Mouse (Mus musculus) MEL (cell line): ENCODE measurements around the gene Lgr6. TPM values are rescaled to one million over a fixed set of nuclear protein-coding genes. Genes with fewer than 3 reads are reported as not detected.
A peak's percentile ranks its signal among the peaks of the same experiment; 100 is the strongest.

Experiments used
- DNase-seq: peaks from one replicate; pipeline ENCODE4 v3.0.0; 2011; ENCODE audit warnings: low read depth, low spot score
- H3K27ac ChIP-seq: 2 replicates; pipeline ENCODE4 v1.5.1; 2012; ENCODE audit warnings: low read depth, mild to moderate bottlenecking, control low read depth, low read length, moderate library complexity; ENCODE audit not compliant: control insufficient read depth
- H3K27me3 ChIP-seq, 2 experiments: fragments of 150-350 bp in 1 of 2; sonication (generic) in 1 of 2; 2 replicates each; pipeline ENCODE4 v1.6.1; 2012; ENCODE audit warnings: low read length in 2 of 2, mild to moderate bottlenecking in 2 of 2, improper control_type of control experiment in 1 of 2, moderate library complexity in 1 of 2; ENCODE audit not compliant: insufficient read depth in 2 of 2, control insufficient read depth in 1 of 2
- H3K36me3 ChIP-seq, 2 experiments: 2 replicates each; pipeline ENCODE4 v1.6.1; 2012 to 2014; ENCODE audit warnings: low read length in 2 of 2, improper control_type of control experiment in 1 of 2, inconsistent platforms in 1 of 2, mild to moderate bottlenecking in 1 of 2; ENCODE audit not compliant: insufficient read depth in 2 of 2, control insufficient read depth in 1 of 2
- H3K4me1 ChIP-seq, 2 experiments: fragments of 150-350 bp in 1 of 2; sonication (generic) in 1 of 2; 2 replicates each; pipeline ENCODE4 v1.6.1; 2012; ENCODE audit warnings: low read length in 2 of 2, improper control_type of control experiment in 1 of 2, mild to moderate bottlenecking in 1 of 2; ENCODE audit not compliant: insufficient read depth in 2 of 2, control insufficient read depth in 1 of 2
- H3K4me3 ChIP-seq, 2 experiments: fragments of 150-350 bp in 1 of 2; sonication (generic) in 1 of 2; 2 replicates each; pipeline ENCODE4 v1.5.1; 2012; ENCODE audit warnings: low read depth in 2 of 2, low read length in 2 of 2, mild to moderate bottlenecking in 2 of 2, moderate library complexity in 2 of 2, control low read depth in 1 of 2, improper control_type of control experiment in 1 of 2; ENCODE audit not compliant: control insufficient read depth in 1 of 2, insufficient read depth in 1 of 2
- H3K79me2 ChIP-seq: 2 replicates; pipeline ENCODE4 v1.6.1; 2012; ENCODE audit warnings: mild to moderate bottlenecking, low read length, moderate library complexity; ENCODE audit not compliant: control insufficient read depth, poor library complexity, insufficient read depth
- H3K9ac ChIP-seq: 2 replicates; pipeline ENCODE4 v1.6.1; 2012; ENCODE audit warnings: low read depth, mild to moderate bottlenecking, control low read depth, low read length, moderate library complexity; ENCODE audit not compliant: control insufficient read depth, poor library complexity, severe bottlenecking
- H3K9me3 ChIP-seq: fragments of 150-350 bp; sonication (generic); replicated peaks from 2 replicates; pipeline ENCODE4 v1.6.1; 2012; ENCODE audit warnings: mild to moderate bottlenecking, low read length, improper control_type of control experiment, moderate library complexity; ENCODE audit not compliant: insufficient read depth
- CHD1 ChIP-seq: IDR thresholded peaks from 2 replicates; pipeline ENCODE4 v1.6.1; 2012; ENCODE audit warnings: low read depth, mild to moderate bottlenecking, inconsistent platforms, low read length, improper control_type of control experiment
- CHD2 ChIP-seq: IDR thresholded peaks from 2 replicates; pipeline ENCODE4 v1.6.1; 2011; ENCODE audit warnings: low read length, improper control_type of control experiment
- CTCF ChIP-seq, 3 experiments: IDR thresholded peaks in 2 of 3; conservative IDR thresholded peaks in 1 of 3; 2 replicates each; pipeline ENCODE4 v1.5.1; 2011 to 2012; ENCODE audit warnings: low read length in 3 of 3, low read depth in 2 of 3, mild to moderate bottlenecking in 2 of 3, improper control_type of control experiment in 1 of 3, inconsistent platforms in 1 of 3, mixed read lengths in 1 of 3, moderate library complexity in 1 of 3; ENCODE audit not compliant: control insufficient read depth in 1 of 3, insufficient read depth in 1 of 3, poor library complexity in 1 of 3, severe bottlenecking in 1 of 3
- ELF1 ChIP-seq: IDR thresholded peaks from 2 replicates; pipeline ENCODE4 v1.6.1; 2014; ENCODE audit warnings: low read depth, mild to moderate bottlenecking, inconsistent platforms, low read length, improper control_type of control experiment, moderate library complexity
- ETS1 ChIP-seq: IDR thresholded peaks from 2 replicates; pipeline ENCODE4 v1.6.1; 2012; ENCODE audit warnings: low read depth, mild to moderate bottlenecking, inconsistent platforms, low read length, improper control_type of control experiment, moderate library complexity
- GABPA ChIP-seq: IDR thresholded peaks from 2 replicates; pipeline ENCODE4 v1.6.1; 2012; ENCODE audit warnings: low read depth, mild to moderate bottlenecking, inconsistent platforms, low read length, improper control_type of control experiment, moderate library complexity
- HCFC1 ChIP-seq: IDR thresholded peaks from 2 replicates; pipeline ENCODE4 v1.6.1; 2012; ENCODE audit warnings: low read depth, mild to moderate bottlenecking, inconsistent platforms, low read length, improper control_type of control experiment, moderate library complexity
- MAZ ChIP-seq: IDR thresholded peaks from 2 replicates; pipeline ENCODE4 v1.6.1; 2012; ENCODE audit warnings: low read depth, mild to moderate bottlenecking, inconsistent platforms, low read length, improper control_type of control experiment
- MEF2A ChIP-seq: IDR thresholded peaks from 2 replicates; pipeline ENCODE4 v1.6.1; 2014; ENCODE audit warnings: low read depth, mild to moderate bottlenecking, inconsistent platforms, low read length, improper control_type of control experiment; ENCODE audit not compliant: poor library complexity, insufficient replicate concordance, severe bottlenecking; ENCODE audit errors: extremely low read depth
- MXI1 ChIP-seq: IDR thresholded peaks from 2 replicates; pipeline ENCODE4 v1.6.1; 2011; ENCODE audit warnings: mild to moderate bottlenecking, low read depth, low read length, improper control_type of control experiment
- MYB ChIP-seq: IDR thresholded peaks from 2 replicates; pipeline ENCODE4 v1.6.1; 2011; ENCODE audit warnings: mild to moderate bottlenecking, low read depth, low read length, improper control_type of control experiment
- MYC ChIP-seq: IDR thresholded peaks from 2 replicates; pipeline ENCODE4 v1.6.1; 2011; ENCODE audit warnings: low read depth, mild to moderate bottlenecking, low read length, improper control_type of control experiment, moderate library complexity
- NELFE ChIP-seq: IDR thresholded peaks from 2 replicates; pipeline ENCODE4 v1.6.1; 2011; ENCODE audit warnings: low read depth, low read length, improper control_type of control experiment
- POLR2AphosphoS2 ChIP-seq: IDR thresholded peaks from 2 replicates; pipeline ENCODE4 v1.6.1; 2011; ENCODE audit warnings: low read length, improper control_type of control experiment
- POLR2AphosphoS5 ChIP-seq: IDR thresholded peaks from 2 replicates; pipeline ENCODE4 v1.6.1; 2012; ENCODE audit warnings: low read depth, borderline replicate concordance, mild to moderate bottlenecking, inconsistent platforms, low read length, moderate library complexity, mixed read lengths
- TAL1 ChIP-seq: IDR thresholded peaks from 2 replicates; pipeline ENCODE4 v1.6.1; 2012; ENCODE audit warnings: mild to moderate bottlenecking, inconsistent platforms, low read length, moderate library complexity, mixed read lengths
- UBTF ChIP-seq: IDR thresholded peaks from 2 replicates; pipeline ENCODE4 v1.6.1; 2012; ENCODE audit warnings: low read depth, mild to moderate bottlenecking, inconsistent platforms, low read length, improper control_type of control experiment, moderate library complexity, borderline replicate concordance; ENCODE audit not compliant: insufficient read depth
- USF1 ChIP-seq: IDR thresholded peaks from 2 replicates; pipeline ENCODE4 v1.6.1; 2014; ENCODE audit warnings: low read depth, mild to moderate bottlenecking, inconsistent platforms, low read length, improper control_type of control experiment, moderate library complexity
- USF2 ChIP-seq, 2 experiments: IDR thresholded peaks; 2 replicates each; pipeline ENCODE4 v1.6.1; 2011 to 2012; ENCODE audit warnings: improper control_type of control experiment in 2 of 2, low read length in 2 of 2, borderline replicate concordance in 1 of 2, inconsistent platforms in 1 of 2, low read depth in 1 of 2, mild to moderate bottlenecking in 1 of 2; ENCODE audit not compliant: insufficient read depth in 1 of 2
- ZC3H11A ChIP-seq: IDR thresholded peaks from 2 replicates; pipeline ENCODE4 v1.6.1; 2012; ENCODE audit warnings: low read depth, mild to moderate bottlenecking, inconsistent platforms, low read length, improper control_type of control experiment
- ZKSCAN1 ChIP-seq: IDR thresholded peaks from 2 replicates; pipeline ENCODE4 v1.6.1; 2012; ENCODE audit warnings: low read depth, mild to moderate bottlenecking, inconsistent platforms, low read length, improper control_type of control experiment, moderate library complexity
- ZMIZ1 ChIP-seq: IDR thresholded peaks from 2 replicates; pipeline ENCODE4 v1.6.1; 2012; ENCODE audit warnings: low read depth, mild to moderate bottlenecking, inconsistent platforms, low read length, improper control_type of control experiment, moderate library complexity
- polyA plus RNA-seq, 2 experiments: library from polyadenylated mRNA; stranded (reverse) in 1 of 2; unstranded in 1 of 2; fragments of >175 nt in 1 of 2; fragments of >200 nt in 1 of 2; gene quantifications; 2 replicates each; pipeline versions ENCODE4 v1.2.1 to v1.2.4; 2012; ENCODE audit warnings: low replicate concordance in 2 of 2, low read depth in 1 of 2; ENCODE audit not compliant: insufficient read length in 2 of 2, insufficient read depth in 1 of 2, missing spikeins in 1 of 2
- total RNA-seq: library from RNA; depleted of rRNA; stranded (reverse); fragments of 300-350 nt; gene quantifications from 2 replicates; pipeline ENCODE4 v1.2.3, GENCODE M21; 2012

Gene Lgr6
- total and polyA plus RNA-seq, 3 experiments, result 0.04 to 0.10 TPM; not detected in 1

- peak overlapping the region; percentile 56 for H3K27ac ChIP-seq
- H3K79me2 ChIP-seq, result peaks cover 32% of the 10 kb centered on the region
- H3K4me3 ChIP-seq, result no peak overlapping the region
- H3K27me3 ChIP-seq, result no peaks in the 10 kb centered on the region
- peaks cover 0 to 22% of the 10 kb centered on the region in 2 experiments; a peak in 3 of 4 replicates for H3K4me1 ChIP-seq
- 0 out of 2 replicates have a peak overlapping the region, but pooled peaks have one; percentile 16 for H3K9ac ChIP-seq
- no peak for TF ChIP-seq TAL1
- TF ChIP-seq POLR2AphosphoS2, result no peak
- no peak for TF ChIP-seq USF2 (IDR thresholded peaks at IDR 0.05; ENCODE audit: borderline replicate concordance in 1 of 2, insufficient read depth in 1 of 2, low read depth in 1 of 2, low read length in 2 of 2)
- TF ChIP-seq CHD1, result no peak
- TF ChIP-seq ZC3H11A, result no peak
- no peak for TF ChIP-seq HCFC1
- no peak for TF ChIP-seq ELF1
- no peak for TF ChIP-seq MAZ
- no peak for TF ChIP-seq MYC
- TF ChIP-seq CHD2, result no peak
- no peak for TF ChIP-seq ZKSCAN1
- no peak for TF ChIP-seq ZMIZ1
- no peak for TF ChIP-seq MYB
- no peak for TF ChIP-seq CTCF (IDR thresholded peaks at IDR 0.05 in 2 of 3, conservative IDR thresholded peaks at IDR 0.05 in 1 of 3; ENCODE audit: control insufficient read depth in 1 of 3, insufficient read depth in 1 of 3, low read depth in 2 of 3, low read length in 3 of 3, poor library complexity in 1 of 3, severe bottlenecking in 1 of 3)
- no peak for TF ChIP-seq MEF2A
- H3K9me3 ChIP-seq, result no peaks in the 10 kb centered on the region
- no peak for DNase-seq
- H3K36me3 ChIP-seq, result peaks cover 2 to 10% of the 10 kb centered on the region in 2 experiments; a peak in 3 of 4 replicates
Observed at GRCm38 (mm10) chr1:135129543-135130183, 24.6 kb upstream of the Lgr6 start.

- Histone ChIP-seq H3K36me3 (peaks cover 2 to 9% of the 10 kb centered on the region in 2 experiments; a peak in 3 of 4 replicates), H3K27me3 (no peaks in the 10 kb centered on the region), H3K4me3 (no peak overlapping the region), H3K9ac (no peak overlapping the region), H3K9me3 (no peaks in the 10 kb centered on the region), H3K27ac (no peak overlapping the region), H3K4me1 (peaks cover 0 to 19% of the 10 kb centered on the region in 2 experiments; a peak in 3 of 4 replicates), H3K79me2 (peaks cover 25% of the 10 kb centered on the region)
- TF ChIP-seq POLR2AphosphoS5, result no peak
- no peak for TF ChIP-seq USF1
- no peak for TF ChIP-seq NELFE
- no peak for TF ChIP-seq POLR2AphosphoS2
- TF ChIP-seq ETS1, result no peak
- no peak for TF ChIP-seq GABPA
- no peak for TF ChIP-seq MAZ
- TF ChIP-seq MYB, result no peak
- TF ChIP-seq MXI1, result no peak
- no peak for TF ChIP-seq UBTF
- TF ChIP-seq USF2 (IDR thresholded peaks at IDR 0.05; ENCODE audit: borderline replicate concordance in 1 of 2, insufficient read depth in 1 of 2, low read depth in 1 of 2, low read length in 2 of 2), result no peak
- no peak for DNase-seq
Observed at GRCm38 (mm10) chr1:135128986-135129385, 23.9 kb upstream of the Lgr6 start.
